Mouse (Mus musculus) gastrocnemius, postnatal 36 days (tissue): Measurements from ENCODE around the gene Obp1a. TPM values are rescaled to one million over a fixed set of nuclear protein-coding genes. Genes with fewer than 3 reads are reported as not detected.

Experiments used
- DNase-seq, 2 experiments: peaks; one replicate each; pipeline ENCODE4 v3.0.0; 2022
- intact Hi-C: fragments of 180-260 bp; cut with DNase I; formaldehyde crosslinking; loops from one replicate; pipeline ENCODE4 v1.15.1; 2025
- long read RNA-seq, 2 experiments: library from polyadenylated mRNA; stranded (forward); transcript quantifications; one replicate each; pipeline ENCODE4 v2.0.0; 2021
- total RNA-seq, 2 experiments: library from RNA; stranded (reverse); gene quantifications; 2 replicates each; pipeline ENCODE4 v1.2.3; 2021

Obp1a gene
- total RNA-seq: not detected
- long read RNA-seq, experiment 1: 0 reads
- long read RNA-seq, experiment 2: 0 reads

GRCm38 (mm10) chrX:78091274-78091673 lies at the start of gene Obp1a:
TSS of gene Obp1a (minus strand) at chrX:78091374.
- intact Hi-C loops: no loop called here
- no peak for DNase-seq

GRCm38 (mm10) chrX:78125167-78125566 lies 34.0 kb upstream of the Obp1a start, which contains the start of gene Gm5938:
TSS of gene Gm5938 (plus strand) at chrX:78125467.
- intact Hi-C loops: no loop called here
- no peak for DNase-seq

Other genes starting within 250 kb of the Obp1a start
- gene Pbsn, start 237.8 kb downstream of the Obp1a start, total RNA-seq: not detected
- gene Gm14744, start 226.6 kb downstream of the Obp1a start, total RNA-seq: not detected
- not detected for gene 5430402E10Rik, start 166.3 kb downstream of the Obp1a start, total RNA-seq
- not detected for gene Gm5938, start 34.1 kb upstream of the Obp1a start, total RNA-seq
- gene Obp1b, start 95.4 kb upstream of the Obp1a start, total RNA-seq: not detected
- not detected for gene Gm14743, start 154.5 kb upstream of the Obp1a start, total RNA-seq